Mouse (Mus musculus): ENCODE results near the gene Cavin4. TPM values are rescaled to one million over a fixed set of nuclear protein-coding genes. Genes with fewer than 3 reads are reported as not detected.
A peak's percentile ranks its signal among the peaks of the same experiment; 100 is the strongest.
"Not testable (repeated sequence)": the region's sequence is repeated elsewhere in the genome, so short reads cannot be mapped to it uniquely, and the experiment has no call there.

Cavin4 gene
- polyA plus RNA-seq, 1 experiment from 2014 or later = 1.9 TPM

GRCm38 (mm10) chr4:48676570-48677185 is 13.4 kb downstream of the Cavin4 start:
- no peaks in the 10 kb centered on the region for H3K9me3 ChIP-seq
- H3K27ac ChIP-seq = no peak overlapping the region
- no peaks in the 10 kb centered on the region for H3K27me3 ChIP-seq
- peaks cover 50% of the 10 kb centered on the region for H3K36me3 ChIP-seq (replicated peaks)
- H3K9ac ChIP-seq = no peak overlapping the region
- 90% methylated on average over 13 of the region's 13 CpGs for WGBS
- ATAC-seq (ENCODE audit: low FRiP score) = no peak
- no peaks in the 10 kb centered on the region for H3K4me1 ChIP-seq
- H3K4me3 ChIP-seq (replicated peaks) = no peak overlapping the region
- no peak overlapping the region for H3K4me2 ChIP-seq

- Histone ChIP-seq H3K9me3 (no peaks in the 10 kb centered on the region), H3K4me3 (replicated peaks) (no peak overlapping the region), H3K9ac (no peak overlapping the region), H3K36me3 (replicated peaks) (peaks cover 44% of the 10 kb centered on the region), H3K27ac (no peak overlapping the region), H3K4me1 (no peaks in the 10 kb centered on the region), H3K27me3 (no peaks in the 10 kb centered on the region), H3K4me2 (no peak overlapping the region)
- 96% methylated on average over 8 of the region's 8 CpGs for WGBS
- no peak for ATAC-seq (ENCODE audit: low FRiP score)
Observed at GRCm38 (mm10) chr4:48677276-48677675, 14.0 kb downstream of the Cavin4 start.

- Histone ChIP-seq H3K4me3 (replicated peaks) (no peak overlapping the region), H3K9ac (no peak overlapping the region), H3K27me3 (no peaks in the 10 kb centered on the region), H3K9me3 (no peaks in the 10 kb centered on the region), H3K36me3 (replicated peaks) (peaks cover 39% of the 10 kb centered on the region), H3K4me1 (no peaks in the 10 kb centered on the region), H3K27ac (no peak overlapping the region), H3K4me2 (no peak overlapping the region)
- ATAC-seq (ENCODE audit: low FRiP score) = no peak
- 84% methylated on average over 2 of the region's 2 CpGs for WGBS
Observed at GRCm38 (mm10) chr4:48677812-48678211, 14.5 kb downstream of the Cavin4 start.

DNA sequence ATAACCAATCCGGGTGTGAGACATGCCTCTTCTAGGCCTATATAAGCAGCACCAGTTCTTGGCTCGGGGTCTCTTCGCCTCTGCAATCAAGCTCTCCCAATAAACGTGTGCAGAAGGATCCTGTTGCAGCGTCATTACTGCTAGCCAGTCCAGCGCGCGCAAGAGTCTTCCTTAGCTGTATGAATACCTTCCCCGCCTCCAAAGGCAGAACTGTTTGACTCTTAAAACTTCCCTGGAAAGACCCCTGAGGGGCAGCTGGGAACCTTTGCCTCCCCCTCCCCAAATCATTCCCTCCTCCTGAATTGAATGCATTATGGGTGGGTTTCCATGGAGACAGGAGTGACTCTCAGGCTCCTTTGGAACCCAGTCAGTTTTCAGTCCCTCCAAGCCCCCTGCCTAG is 15.5 kb downstream of the Cavin4 start:
- Histone ChIP-seq H3K27me3 (no peaks in the 10 kb centered on the region), H3K4me2 (no peak overlapping the region), H3K4me3 (replicated peaks) (no peak overlapping the region), H3K4me1 (no peaks in the 10 kb centered on the region), H3K36me3 (replicated peaks) (peaks cover 31% of the 10 kb centered on the region), H3K27ac (no peak overlapping the region), H3K9me3 (no peaks in the 10 kb centered on the region), H3K9ac (no peak overlapping the region)
- ATAC-seq (ENCODE audit: low FRiP score) = no peak
- 92% methylated on average over 9 of the region's 9 CpGs for WGBS

DNA sequence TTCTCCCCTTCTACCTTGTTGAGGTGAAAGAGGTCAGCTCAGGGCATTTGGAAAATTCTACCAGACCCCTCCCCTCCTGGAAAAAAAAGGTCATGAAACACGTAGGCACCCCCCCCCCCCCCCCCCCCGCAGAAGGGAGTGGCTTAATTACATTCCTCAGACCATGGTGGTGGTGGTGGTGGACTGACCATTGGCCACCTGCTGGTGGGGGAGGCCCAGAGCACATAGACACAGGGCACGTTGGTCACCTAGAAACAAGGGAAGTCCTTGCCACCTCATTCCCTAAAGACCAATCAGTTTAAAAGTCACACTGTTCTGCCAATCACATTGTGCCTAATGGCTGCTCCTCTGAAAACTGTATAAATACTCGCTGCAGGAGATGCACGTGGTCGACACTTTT is 16.4 kb downstream of the Cavin4 start:
- H3K36me3 ChIP-seq (replicated peaks) = peaks cover 22% of the 10 kb centered on the region
- ATAC-seq (ENCODE audit: low FRiP score) = 0 out of 2 replicates have a peak, but pooled peaks have one; percentile 10
- not testable (repeated sequence) for H3K27ac ChIP-seq; H3K27me3 ChIP-seq; H3K9ac ChIP-seq; H3K4me3 ChIP-seq (replicated peaks); H3K4me1 ChIP-seq; H3K9me3 ChIP-seq; H3K4me2 ChIP-seq
- 81% methylated on average over 4 of the region's 6 CpGs for WGBS

DNA sequence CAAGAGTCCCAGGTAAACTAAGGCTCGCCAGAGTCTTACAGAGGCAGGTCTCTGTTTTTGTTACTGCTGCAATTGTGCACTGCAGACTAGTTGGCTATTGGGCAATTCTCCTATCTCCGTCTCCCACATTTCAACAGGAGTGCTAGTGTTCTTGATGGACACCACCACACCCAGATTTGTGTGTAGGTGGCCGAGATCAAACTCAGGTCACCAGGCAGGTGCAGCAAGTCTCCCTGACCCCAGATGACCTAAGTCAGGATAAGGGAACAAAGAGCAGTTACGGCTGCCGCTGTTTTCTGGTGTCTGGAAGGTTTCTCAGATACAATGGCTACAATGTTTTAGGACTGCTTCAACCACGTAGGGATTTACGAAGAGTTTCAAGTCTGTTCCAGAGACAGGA is 16.9 kb downstream of the Cavin4 start:
- H3K4me1 ChIP-seq = no peaks in the 10 kb centered on the region
- ATAC-seq (ENCODE audit: low FRiP score) = no peak; the same call in 1 of the 2 replicates
- H3K4me2 ChIP-seq = no peak overlapping the region
- no peaks in the 10 kb centered on the region for H3K9me3 ChIP-seq
- H3K36me3 ChIP-seq (replicated peaks) = peaks cover 17% of the 10 kb centered on the region
- no peak overlapping the region for H3K4me3 ChIP-seq (replicated peaks)
- H3K27ac ChIP-seq = no peak overlapping the region
- H3K27me3 ChIP-seq = no peaks in the 10 kb centered on the region
- no peak overlapping the region for H3K9ac ChIP-seq
- WGBS = 69% methylated on average over 7 of the region's 7 CpGs

GRCm38 (mm10) chr4:48680648-48681343 is 17.5 kb downstream of the Cavin4 start:
- Histone ChIP-seq H3K27me3 (no peaks in the 10 kb centered on the region), H3K27ac (no peak overlapping the region), H3K4me3 (replicated peaks) (no peak overlapping the region), H3K4me2 (no peak overlapping the region), H3K9ac (no peak overlapping the region), H3K9me3 (no peaks in the 10 kb centered on the region), H3K4me1 (no peaks in the 10 kb centered on the region), H3K36me3 (replicated peaks) (peaks cover 13% of the 10 kb centered on the region)
- ATAC-seq (ENCODE audit: low FRiP score) = no peak; the same call in 1 of the 2 replicates
- WGBS = 45% methylated on average over 10 of the region's 11 CpGs

- ATAC-seq (ENCODE audit: low FRiP score) = no peak
- Histone ChIP-seq H3K36me3 (replicated peaks) (no peaks in the 10 kb centered on the region), H3K4me3 (replicated peaks) (no peak overlapping the region), H3K27ac (no peak overlapping the region), H3K27me3 (no peaks in the 10 kb centered on the region), H3K9me3 (no peaks in the 10 kb centered on the region), H3K9ac (no peak overlapping the region), H3K4me2 (no peak overlapping the region), H3K4me1 (no peaks in the 10 kb centered on the region)
- 73% methylated on average over 8 of the region's 8 CpGs for WGBS
Observed at GRCm38 (mm10) chr4:48683126-48683525, 19.8 kb downstream of the Cavin4 start.

DNA sequence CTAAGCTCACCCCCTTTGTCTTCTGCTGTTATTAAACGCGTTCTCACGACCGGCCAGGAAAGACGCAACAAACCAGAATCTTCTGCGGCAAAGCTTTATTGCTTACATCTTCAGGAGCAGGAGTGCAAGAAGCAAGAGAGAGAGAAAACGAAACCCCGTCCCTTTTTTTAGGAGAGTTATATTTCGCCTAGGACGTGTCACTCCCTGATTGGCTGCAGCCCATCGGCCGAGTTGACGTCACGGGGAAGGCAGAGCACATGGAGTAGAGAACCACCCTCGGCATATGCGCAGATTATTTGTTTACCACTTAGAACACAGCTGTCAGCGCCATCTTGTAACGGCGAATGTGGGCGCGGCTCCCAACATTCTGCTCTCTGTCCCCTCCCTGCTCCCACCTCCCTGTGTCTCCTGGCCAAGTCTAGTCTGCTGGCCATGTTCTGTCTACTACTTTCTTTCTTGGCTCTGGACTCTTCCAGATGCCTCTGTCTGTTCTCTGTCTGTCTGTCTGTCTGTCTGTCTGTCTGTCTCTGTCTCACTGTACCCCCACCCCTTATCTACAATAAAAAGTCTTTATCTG is 20.4 kb downstream of the Cavin4 start:
- not testable (repeated sequence) for H3K27me3 ChIP-seq; H3K9ac ChIP-seq; H3K4me3 ChIP-seq (replicated peaks); H3K9me3 ChIP-seq; H3K4me1 ChIP-seq; H3K27ac ChIP-seq; ATAC-seq (ENCODE audit: low FRiP score); H3K36me3 ChIP-seq (replicated peaks); H3K4me2 ChIP-seq
- 92% methylated on average over 18 of the region's 21 CpGs for WGBS

DNA sequence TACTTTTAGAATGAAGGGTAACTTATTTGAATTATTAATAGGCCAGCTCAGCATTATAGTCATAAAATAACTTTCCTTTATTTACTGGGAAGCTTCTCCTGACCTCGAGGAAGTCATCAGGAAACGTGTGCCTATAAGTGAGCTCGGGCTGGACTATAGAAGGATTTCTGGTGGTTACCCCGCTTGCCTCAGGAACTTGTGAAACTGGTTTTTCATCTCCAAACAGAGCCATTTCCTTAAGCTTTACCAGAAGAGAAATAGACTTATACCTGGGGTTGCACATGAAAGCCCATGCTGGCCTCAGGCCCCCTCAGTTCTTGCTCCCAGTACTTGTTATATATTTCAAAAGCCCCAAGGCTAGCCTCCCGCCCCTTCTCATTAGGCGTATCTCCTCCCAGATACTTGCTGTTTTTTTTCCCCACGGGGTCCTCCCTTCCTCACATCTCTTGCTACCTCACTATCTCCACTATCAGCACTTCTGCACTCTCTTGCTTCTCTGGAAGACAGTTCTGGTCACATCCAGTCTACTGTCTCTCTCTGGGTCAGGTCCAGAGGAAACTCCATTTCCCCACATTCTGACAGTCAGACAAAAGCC is 21.4 kb downstream of the Cavin4 start:
- H3K9ac ChIP-seq = no peak overlapping the region
- no peak overlapping the region for H3K27ac ChIP-seq
- ATAC-seq (ENCODE audit: low FRiP score) = no peak
- 88% methylated on average over 7 of the region's 7 CpGs for WGBS
- no peak overlapping the region for H3K4me2 ChIP-seq
- no peaks in the 10 kb centered on the region for H3K4me1 ChIP-seq
- H3K36me3 ChIP-seq (replicated peaks) = no peaks in the 10 kb centered on the region
- H3K4me3 ChIP-seq (replicated peaks) = no peak overlapping the region
- H3K9me3 ChIP-seq = no peaks in the 10 kb centered on the region
- no peaks in the 10 kb centered on the region for H3K27me3 ChIP-seq

- no peak overlapping the region for H3K4me3 ChIP-seq (replicated peaks)
- no peaks in the 10 kb centered on the region for H3K36me3 ChIP-seq (replicated peaks)
- no peaks in the 10 kb centered on the region for H3K9me3 ChIP-seq
- peaks cover 12% of the 10 kb centered on the region for H3K4me1 ChIP-seq
- whole genome bisulfite sequencing = 85% methylated on average over 6 of the region's 6 CpGs
- no peak for ATAC-seq (ENCODE audit: low FRiP score)
- H3K4me2 ChIP-seq = no peak overlapping the region
- no peaks in the 10 kb centered on the region for H3K27me3 ChIP-seq
- no peak overlapping the region for H3K9ac ChIP-seq
- no peak overlapping the region for H3K27ac ChIP-seq
Observed at GRCm38 (mm10) chr4:48688148-48688547, 24.8 kb downstream of the Cavin4 start.

- 83% methylated on average over 9 of the region's 9 CpGs for WGBS
- Histone ChIP-seq H3K9me3 (no peaks in the 10 kb centered on the region), H3K27ac (no peak overlapping the region), H3K4me2 (no peak overlapping the region), H3K4me1 (peaks cover 12% of the 10 kb centered on the region), H3K27me3 (no peaks in the 10 kb centered on the region), H3K9ac (no peak overlapping the region), H3K36me3 (replicated peaks) (no peaks in the 10 kb centered on the region), H3K4me3 (replicated peaks) (no peak overlapping the region)
- no peak for ATAC-seq (ENCODE audit: low FRiP score)
Observed at GRCm38 (mm10) chr4:48690640-48691039, 27.3 kb downstream of the Cavin4 start.

Data from forebrain, embryonic 12.5 days (tissue).